Mouse (Mus musculus) hindbrain, embryonic 10.5 days (tissue): ENCODE data around the gene Mmp27. TPM values are rescaled to one million over a fixed set of nuclear protein-coding genes. Genes with fewer than 3 reads are reported as not detected.

ENCODE experiments used
- DNase-seq: peaks from one replicate; pipeline ENCODE4 v3.0.0-alpha.2; 2017; ENCODE audit warnings: low spot score
- H3K27ac ChIP-seq: fragments of 300-500 bp; sonication (generic); 2 replicates; pipeline ENCODE4 v1.5.1; 2016; ENCODE audit warnings: mild to moderate bottlenecking, moderate library complexity
- H3K27me3 ChIP-seq: fragments of 300-500 bp; sonication (generic); 2 replicates; pipeline ENCODE4 v1.6.1; 2016; ENCODE audit warnings: mild to moderate bottlenecking; ENCODE audit not compliant: poor library complexity, insufficient read depth, severe bottlenecking
- H3K36me3 ChIP-seq: fragments of 300-500 bp; sonication (generic); 2 replicates; pipeline ENCODE4 v1.6.1; 2016; ENCODE audit warnings: mild to moderate bottlenecking, moderate library complexity
- H3K4me1 ChIP-seq: fragments of 300-500 bp; sonication (generic); replicated peaks from 2 replicates; pipeline ENCODE4 v1.6.1; 2016; ENCODE audit warnings: mild to moderate bottlenecking
- H3K4me3 ChIP-seq: fragments of 300-500 bp; sonication (generic); 2 replicates; pipeline ENCODE4 v1.5.1; 2016; ENCODE audit warnings: mild to moderate bottlenecking, moderate library complexity
- H3K9me3 ChIP-seq: fragments of 300-500 bp; sonication (generic); 2 replicates; pipeline ENCODE4 v1.6.1; 2016; ENCODE audit warnings: mild to moderate bottlenecking, moderate library complexity
- WGBS: fragments of 180-500 bp; shearing (Covaris S2); methylation state at CpG from one replicate; pipeline ENCODE4 v1.1.7; 2016; 5-methylcytosine and 5-hydroxymethylcytosine counted together
- polyA plus RNA-seq: library from polyadenylated mRNA; unstranded; fragments of >200 nt; fragmentation: Nextera tagmentation; extraction: Ambion mirVana; gene quantifications from 2 replicates; pipeline ENCODE4 v1.2.1, GENCODE M21; 2016

Mmp27 gene
- polyA plus RNA-seq, 1 experiment from 2014 or later, result not detected

GRCm38 (mm10) chr9:7570485-7570884 is 711 bp upstream of the Mmp27 start:
- H3K27ac ChIP-seq, result no peak overlapping the region
- H3K4me1 ChIP-seq, result no peaks in the 10 kb centered on the region
- H3K4me3 ChIP-seq, result no peak overlapping the region
- H3K9me3 ChIP-seq, result no peaks in the 10 kb centered on the region
- no peaks in the 10 kb centered on the region for H3K36me3 ChIP-seq
- WGBS, result 90% methylated on average over 1 of the region's 1 CpGs
- H3K27me3 ChIP-seq, result no peaks in the 10 kb centered on the region
- DNase-seq, result no peak

DNA sequence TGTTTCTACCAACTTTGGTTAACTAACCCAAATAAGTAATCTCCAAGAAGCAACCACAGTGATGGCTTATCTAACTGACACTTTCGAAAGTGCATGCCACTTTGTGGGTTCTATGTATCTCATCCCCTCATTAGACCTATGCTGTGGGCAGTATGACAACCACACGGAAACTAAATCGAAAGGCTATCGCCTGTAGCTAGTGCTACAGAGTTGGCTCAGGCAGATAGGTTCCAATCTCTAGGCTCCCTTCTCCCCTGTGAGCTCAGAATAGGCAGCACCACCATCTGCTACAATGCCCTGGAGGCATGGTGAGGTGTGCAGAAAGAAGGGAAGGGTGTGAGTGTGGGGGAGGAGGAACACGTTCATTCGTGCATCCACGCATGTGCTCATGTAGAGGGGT is 992 bp downstream of the Mmp27 start:
- Histone ChIP-seq H3K4me1 (no peaks in the 10 kb centered on the region), H3K36me3 (no peaks in the 10 kb centered on the region), H3K27ac (no peak overlapping the region), H3K9me3 (no peaks in the 10 kb centered on the region), H3K27me3 (no peaks in the 10 kb centered on the region), H3K4me3 (no peak overlapping the region)
- no peak for DNase-seq
- 91% methylated on average over 7 of the region's 7 CpGs for WGBS

- Histone ChIP-seq H3K27ac (no peak overlapping the region), H3K9me3 (no peaks in the 10 kb centered on the region), H3K27me3 (no peaks in the 10 kb centered on the region), H3K4me3 (no peak overlapping the region), H3K4me1 (no peaks in the 10 kb centered on the region), H3K36me3 (no peaks in the 10 kb centered on the region)
- 90% methylated on average over 2 of the region's 2 CpGs for WGBS
- DNase-seq, result no peak
Measured at GRCm38 (mm10) chr9:7572663-7573308, 1.6 kb downstream of the Mmp27 start.

GRCm38 (mm10) chr9:7575526-7575925 is 4.3 kb downstream of the Mmp27 start:
- 65% methylated on average over 3 of the region's 3 CpGs for WGBS
- Histone ChIP-seq H3K4me1 (no peaks in the 10 kb centered on the region), H3K27me3 (no peaks in the 10 kb centered on the region), H3K9me3 (no peaks in the 10 kb centered on the region), H3K27ac (no peak overlapping the region), H3K36me3 (no peaks in the 10 kb centered on the region), H3K4me3 (no peak overlapping the region)
- DNase-seq, result no peak

GRCm38 (mm10) chr9:7577371-7577770 is 6.2 kb downstream of the Mmp27 start:
- Histone ChIP-seq H3K4me1 (no peaks in the 10 kb centered on the region), H3K27me3 (no peaks in the 10 kb centered on the region), H3K36me3 (no peaks in the 10 kb centered on the region), H3K4me3 (no peak overlapping the region), H3K27ac (no peak overlapping the region), H3K9me3 (no peaks in the 10 kb centered on the region)
- 96% methylated on average over 2 of the region's 2 CpGs for WGBS
- no peak for DNase-seq

GRCm38 (mm10) chr9:7590063-7590462 is 18.9 kb downstream of the Mmp27 start:
- DNase-seq, result no peak
- 76% methylated on average over 8 of the region's 8 CpGs for WGBS
- H3K4me3 ChIP-seq, result no peak overlapping the region
- H3K9me3 ChIP-seq, result no peaks in the 10 kb centered on the region
- no peaks in the 10 kb centered on the region for H3K36me3 ChIP-seq
- no peak overlapping the region for H3K27ac ChIP-seq
- H3K4me1 ChIP-seq, result no peaks in the 10 kb centered on the region
- no peaks in the 10 kb centered on the region for H3K27me3 ChIP-seq

DNA sequence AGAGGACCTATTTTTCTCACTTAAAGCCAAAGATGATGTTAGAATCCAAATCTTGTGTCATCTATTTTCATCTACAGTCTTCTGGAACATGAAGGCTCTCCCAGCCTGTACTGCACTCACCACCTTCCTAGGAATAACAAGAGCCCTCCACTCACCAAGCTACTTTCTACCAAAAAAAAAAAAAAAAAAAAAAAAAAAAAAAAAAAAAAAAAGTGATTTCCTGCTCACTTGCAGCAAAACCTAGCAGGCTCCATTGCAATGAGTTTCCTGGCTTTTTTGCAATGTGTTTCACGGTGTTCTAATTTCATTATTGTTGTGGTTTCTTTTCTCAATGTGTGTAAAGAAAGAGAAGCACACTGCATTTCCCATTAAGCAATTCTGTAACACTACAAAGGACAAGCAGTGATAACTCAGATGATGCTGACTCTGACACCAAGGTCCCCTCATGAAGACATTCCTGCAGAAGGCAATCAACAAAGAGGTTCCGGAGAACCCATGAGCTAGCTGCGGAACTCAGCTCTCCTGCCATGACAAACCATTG is 22.1 kb downstream of the Mmp27 start:
- H3K4me1 ChIP-seq, result no peaks in the 10 kb centered on the region
- H3K4me3 ChIP-seq, result no peak overlapping the region
- DNase-seq, result no peak
- WGBS, result 88% methylated on average over 3 of the region's 3 CpGs
- H3K9me3 ChIP-seq, result no peaks in the 10 kb centered on the region
- no peaks in the 10 kb centered on the region for H3K27me3 ChIP-seq
- H3K27ac ChIP-seq, result no peak overlapping the region
- H3K36me3 ChIP-seq, result no peaks in the 10 kb centered on the region

DNA sequence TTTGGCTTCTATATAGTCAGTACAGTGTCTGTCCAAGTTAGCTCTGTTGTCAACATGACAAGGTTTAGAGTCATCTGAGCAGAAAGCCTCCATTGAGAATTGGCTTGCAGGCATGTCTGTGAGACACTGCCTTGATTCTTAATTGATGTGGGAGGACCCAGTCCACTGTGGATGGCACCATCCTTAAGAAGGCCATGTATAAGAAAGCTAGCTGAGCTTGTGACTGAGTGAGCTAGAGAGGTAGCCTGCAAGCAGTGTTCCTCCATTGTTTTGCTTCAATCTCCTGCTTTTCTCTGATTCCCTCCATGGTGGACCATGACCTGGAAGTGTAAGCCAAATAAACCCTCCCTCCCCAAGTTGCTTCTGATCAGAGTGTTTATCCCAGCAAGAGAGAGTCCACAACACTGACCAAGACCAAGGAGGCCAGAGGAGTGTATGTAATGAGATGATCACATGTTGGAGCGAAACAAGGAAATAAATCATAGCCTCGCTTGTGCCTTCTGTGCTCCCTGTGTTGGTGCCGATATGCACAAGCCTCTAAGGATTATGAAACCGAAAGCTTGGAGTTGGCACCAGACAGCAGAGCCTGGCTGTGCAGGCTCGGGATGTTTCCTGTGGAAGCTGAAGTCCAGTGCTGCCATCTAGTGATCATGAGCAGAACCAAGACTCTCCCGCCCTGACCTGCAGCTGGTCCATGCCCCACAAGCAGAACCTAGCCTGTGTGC is 23.8 kb downstream of the Mmp27 start:
- Histone ChIP-seq H3K4me3 (peak overlapping the region; percentile 23; the same call in 1 of the 2 replicates), H3K36me3 (no peaks in the 10 kb centered on the region), H3K4me1 (no peaks in the 10 kb centered on the region), H3K27me3 (no peaks in the 10 kb centered on the region), H3K9me3 (no peaks in the 10 kb centered on the region), H3K27ac (no peak overlapping the region)
- DNase-seq, result peak; percentile 73
- 26% methylated on average over 6 of the region's 6 CpGs for WGBS

GRCm38 (mm10) chr9:7602982-7603742 is 32.0 kb downstream of the Mmp27 start:
- H3K4me3 ChIP-seq, result no peak overlapping the region
- H3K27me3 ChIP-seq, result no peaks in the 10 kb centered on the region
- DNase-seq, result peak; percentile 69
- 3% methylated on average over 3 of the region's 3 CpGs for WGBS
- H3K4me1 ChIP-seq, result no peaks in the 10 kb centered on the region
- H3K36me3 ChIP-seq, result no peaks in the 10 kb centered on the region
- H3K9me3 ChIP-seq, result no peaks in the 10 kb centered on the region
- H3K27ac ChIP-seq, result no peak overlapping the region

- Histone ChIP-seq H3K4me3 (no peak overlapping the region), H3K9me3 (no peaks in the 10 kb centered on the region), H3K36me3 (no peaks in the 10 kb centered on the region), H3K4me1 (no peaks in the 10 kb centered on the region), H3K27ac (no peak overlapping the region), H3K27me3 (no peaks in the 10 kb centered on the region)
- DNase-seq, result no peak
- WGBS, result 74% methylated on average over 6 of the region's 6 CpGs
Measured at GRCm38 (mm10) chr9:7604005-7604404, 32.8 kb downstream of the Mmp27 start.

- WGBS, result 88% methylated on average over 12 of the region's 12 CpGs
- DNase-seq, result no peak
- Histone ChIP-seq H3K4me3 (no peak overlapping the region), H3K36me3 (no peaks in the 10 kb centered on the region), H3K27me3 (no peaks in the 10 kb centered on the region), H3K9me3 (peaks cover 4% of the 10 kb centered on the region; the same call in 1 of the 2 replicates), H3K27ac (no peak overlapping the region), H3K4me1 (no peaks in the 10 kb centered on the region)
Measured at GRCm38 (mm10) chr9:7605638-7606037, 34.4 kb downstream of the Mmp27 start.

DNA sequence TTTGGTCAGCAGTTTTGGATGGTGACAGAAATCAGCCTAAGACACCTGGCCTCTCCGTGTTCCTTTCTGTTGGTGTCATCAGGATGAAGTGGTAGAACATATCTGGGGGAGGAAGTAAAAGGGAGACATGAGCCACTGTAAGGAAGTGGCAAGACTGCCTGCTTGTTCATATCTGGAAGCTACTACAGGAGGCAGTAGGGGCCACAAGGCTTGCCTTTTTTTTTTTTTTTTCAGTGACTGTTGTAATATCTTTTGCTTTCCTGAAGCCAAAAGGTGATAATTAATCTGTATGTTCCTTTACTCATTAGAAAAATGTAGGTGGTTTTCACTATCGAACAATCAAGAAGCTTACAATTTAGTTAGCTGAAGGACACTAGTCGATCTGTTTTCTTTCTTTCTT is 51.4 kb downstream of the Mmp27 start:
- no peaks in the 10 kb centered on the region for H3K36me3 ChIP-seq
- H3K27me3 ChIP-seq, result no peaks in the 10 kb centered on the region
- H3K27ac ChIP-seq, result no peak overlapping the region
- H3K4me1 ChIP-seq, result no peaks in the 10 kb centered on the region
- 74% methylated on average over 3 of the region's 3 CpGs for WGBS
- no peak for DNase-seq
- H3K4me3 ChIP-seq, result no peak overlapping the region
- H3K9me3 ChIP-seq, result no peaks in the 10 kb centered on the region

GRCm38 (mm10) chr9:7627931-7628330 is 56.7 kb downstream of the Mmp27 start, which contains the start of gene Mmp20:
Gene Mmp20, plus strand, starts transcription at chr9:7628231.
- no peaks in the 10 kb centered on the region for H3K36me3 ChIP-seq
- H3K27me3 ChIP-seq, result no peaks in the 10 kb centered on the region
- DNase-seq, result no peak
- no peak within 1 kb of the TSS for H3K27ac ChIP-seq
- H3K4me1 ChIP-seq, result no peaks in the 10 kb centered on the region
- H3K9me3 ChIP-seq, result no peaks in the 10 kb centered on the region
- no peak within 1 kb of the TSS for H3K4me3 ChIP-seq
